Mouse (Mus musculus) liver, adult (tissue): ENCODE measurements at regions not wholly inside any gene's neighbourhood (a gene's known extent, or its start where the extent isn't known, plus 50 kb on each side); places are given as distances from the start of the nearest gene placed in this dataset.

Experiments used
- GATA4 ChIP-seq: IDR thresholded peaks from 2 replicates; pipeline ENCODE4 v1.6.1; 2014; ENCODE audit warnings: mild to moderate bottlenecking, low read length; ENCODE audit not compliant: insufficient replicate concordance

- TF ChIP-seq GATA4 = no peak
Measured at GRCm38 (mm10) chr3:58024750-58025392, 177.0 kb upstream of the Pfn2 start.

GRCm38 (mm10) chr3:58049618-58050017 is 201.7 kb upstream of the Pfn2 start:
- no peak for TF ChIP-seq GATA4

- TF ChIP-seq GATA4 = no peak
Measured at GRCm38 (mm10) chr3:58054726-58055125, 206.8 kb upstream of the Pfn2 start.

- TF ChIP-seq GATA4 = no peak
Measured at GRCm38 (mm10) chr3:58055181-58055580, 207.3 kb upstream of the Pfn2 start.

DNA sequence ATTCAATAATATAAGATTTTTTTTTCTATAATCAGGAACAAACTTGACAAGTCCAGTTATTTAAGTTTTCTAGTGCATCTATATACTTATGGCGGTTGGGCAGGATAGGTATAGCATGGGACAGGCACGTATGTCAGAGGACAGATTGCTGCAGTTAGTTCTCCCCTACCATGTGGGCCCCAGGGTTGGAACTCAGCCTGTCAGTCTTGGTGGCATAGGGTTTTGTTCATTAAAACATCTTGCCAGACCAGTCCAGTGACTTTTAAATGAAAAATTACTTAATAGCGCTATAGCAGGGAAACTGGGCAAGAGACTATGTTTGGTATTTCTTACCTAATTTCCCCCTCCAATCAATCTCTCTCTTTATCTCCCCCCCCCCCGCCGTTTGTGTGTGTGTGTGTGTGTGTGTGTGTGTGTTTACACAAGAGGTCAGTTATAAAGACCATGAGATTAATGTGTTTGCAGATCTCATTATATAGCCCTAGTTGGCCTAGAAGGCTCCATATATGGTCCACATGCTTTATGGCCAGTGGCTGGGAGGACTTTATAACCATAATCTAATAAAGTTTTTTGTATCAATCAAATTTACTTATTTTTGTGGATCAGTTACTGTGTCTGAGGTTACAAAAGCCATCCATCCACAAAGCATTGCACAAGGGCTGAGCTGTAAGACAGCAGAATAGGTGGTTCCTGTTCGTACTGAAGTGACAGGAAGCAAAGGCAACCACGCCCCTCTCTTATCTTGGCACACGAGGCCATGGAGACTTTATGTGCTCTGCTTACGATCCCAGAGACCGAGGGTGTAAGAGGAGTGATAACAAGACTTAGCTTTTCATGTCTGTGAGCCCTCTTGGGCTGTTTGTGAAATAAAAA is 208.5 kb upstream of the Pfn2 start:
- TF ChIP-seq GATA4 = no peak

DNA sequence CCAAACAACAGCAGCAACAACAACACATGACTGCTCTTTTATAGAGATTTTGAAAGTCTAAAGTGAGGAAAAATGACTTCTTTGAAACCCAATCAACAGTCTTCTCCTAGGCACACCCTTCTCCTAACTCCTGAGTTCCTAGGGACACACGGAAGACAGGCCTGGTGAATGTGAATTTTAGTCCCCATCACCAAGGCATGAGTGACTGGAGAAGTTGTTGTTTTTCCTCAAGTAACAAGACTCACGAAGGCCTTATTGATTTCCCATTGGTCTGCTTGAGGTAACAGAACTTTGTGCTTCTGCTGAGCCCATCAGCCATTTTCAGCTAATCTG is 209.2 kb upstream of the Pfn2 start:
- TF ChIP-seq GATA4 = no peak

DNA sequence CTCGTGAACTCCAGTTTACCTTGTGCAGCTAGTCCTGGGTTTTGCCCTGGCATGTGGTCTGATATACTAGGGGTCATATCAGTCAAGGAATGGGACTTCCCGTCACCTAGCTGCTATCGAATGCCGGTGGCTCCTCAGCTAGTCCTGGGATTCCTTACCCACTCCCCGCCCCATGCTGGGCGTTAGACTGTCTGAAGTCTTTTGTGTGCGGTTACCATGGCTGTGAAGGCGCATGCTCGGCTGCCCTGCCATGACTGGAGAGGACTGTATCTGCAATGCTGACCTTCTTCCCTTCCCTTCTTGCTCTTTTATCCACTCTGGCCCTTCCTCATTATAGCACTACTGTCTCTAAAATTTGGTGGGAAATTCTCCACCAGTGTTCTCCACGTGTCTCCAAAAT is 210.3 kb upstream of the Pfn2 start:
- no peak for TF ChIP-seq GATA4

DNA sequence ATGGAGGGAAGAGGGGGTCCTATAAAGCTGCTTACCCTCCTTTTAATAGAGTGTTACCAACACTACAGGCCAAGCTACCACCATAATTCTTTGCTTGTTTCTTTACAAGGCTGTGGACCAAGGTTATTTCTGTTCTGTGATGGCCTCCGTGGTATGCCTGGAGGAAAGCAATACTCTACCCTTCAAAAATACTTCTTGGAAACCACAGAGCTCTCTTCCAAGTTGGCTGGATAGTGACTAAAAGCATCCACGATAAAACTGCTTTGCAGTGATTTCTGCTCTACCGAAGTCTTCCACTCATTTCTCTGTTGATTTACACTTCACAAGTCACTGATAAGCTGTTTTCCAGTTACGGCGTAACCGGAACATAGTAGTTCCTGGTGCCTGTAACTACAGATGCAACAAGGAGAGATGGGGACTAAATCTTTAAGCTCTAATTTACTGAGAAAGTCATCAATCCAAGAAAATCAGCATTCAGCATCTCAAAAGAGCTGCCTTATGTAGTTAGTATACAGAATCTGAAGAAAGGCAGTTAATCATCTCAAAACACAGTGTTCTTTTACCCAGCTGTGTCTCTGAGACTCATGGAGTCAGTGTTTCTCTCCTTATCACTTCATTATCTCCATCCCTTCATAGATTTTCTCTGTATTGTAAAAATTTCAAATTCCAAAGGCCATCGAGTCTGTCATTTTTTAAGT is 216.1 kb upstream of the Pfn2 start:
- TF ChIP-seq GATA4 = no peak

- TF ChIP-seq GATA4 = no peak
Measured at GRCm38 (mm10) chr3:58071574-58071973, 223.7 kb upstream of the Pfn2 start.

DNA sequence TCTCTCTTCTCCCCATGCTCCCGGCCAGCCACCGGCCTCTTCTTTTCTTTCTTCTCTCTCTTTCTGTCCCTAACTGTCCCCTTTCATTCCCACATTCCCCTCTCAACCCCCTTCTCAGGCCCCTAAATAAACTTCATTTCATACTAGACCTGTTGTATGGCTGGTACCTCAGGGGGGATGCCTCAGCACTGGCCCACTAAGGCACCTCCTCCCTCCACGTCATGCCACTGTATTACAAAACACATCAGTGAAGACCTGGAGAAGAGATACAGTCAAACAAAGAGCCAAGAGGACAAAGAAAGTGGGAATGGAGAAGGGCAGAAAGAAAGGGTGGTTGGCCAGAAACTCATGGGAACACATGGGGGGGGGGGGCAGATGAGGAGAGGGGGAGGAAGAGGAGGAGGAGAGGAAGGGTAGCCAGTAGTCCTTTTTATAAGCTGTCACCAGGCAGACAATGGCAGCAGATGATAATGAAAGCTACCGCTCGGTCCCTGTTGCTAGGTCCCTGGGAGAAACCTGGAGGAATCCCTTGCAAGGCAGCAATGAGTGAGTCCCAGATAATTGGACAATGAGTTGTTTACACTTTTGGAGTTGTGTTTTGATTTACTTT is 224.5 kb upstream of the Pfn2 start:
- TF ChIP-seq GATA4 = no peak

GRCm38 (mm10) chr3:58089344-58090139 is 241.7 kb upstream of the Pfn2 start:
- TF ChIP-seq GATA4 = no peak

- TF ChIP-seq GATA4 = no peak
Measured at GRCm38 (mm10) chr3:58090396-58090795, 242.5 kb upstream of the Pfn2 start.

DNA sequence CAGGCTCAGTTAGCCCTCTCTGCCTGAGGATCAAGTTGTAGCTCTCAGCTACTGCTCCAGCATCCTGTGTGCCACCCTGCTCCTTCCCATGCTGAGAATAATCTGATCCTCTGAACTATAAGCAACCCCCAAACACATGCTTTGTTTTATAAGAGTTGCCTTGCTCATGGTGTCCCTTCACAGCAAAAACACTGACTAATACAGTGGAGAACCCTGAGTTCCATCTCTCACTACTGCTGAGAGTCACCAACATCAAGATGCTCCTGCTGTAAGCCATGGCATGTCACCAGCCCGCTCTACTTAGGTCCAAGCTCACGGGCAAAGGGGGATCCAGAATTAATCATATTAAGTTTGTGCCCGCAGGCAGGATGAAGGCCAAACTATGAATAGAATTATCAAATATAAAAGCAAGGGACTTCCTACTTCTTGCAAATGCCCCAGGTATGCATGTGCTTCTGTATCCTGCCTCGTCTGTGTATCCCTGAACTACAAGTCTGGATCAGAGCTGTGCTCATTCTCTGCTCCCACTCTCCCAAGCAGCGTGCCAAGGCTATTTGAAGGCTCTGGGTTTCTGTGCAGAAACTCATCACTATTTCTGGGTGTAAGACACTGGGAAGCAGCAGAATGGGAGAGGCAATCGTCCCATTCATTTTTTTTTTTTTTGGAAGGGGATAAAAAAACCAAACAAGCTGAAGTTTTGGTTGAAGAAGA is 243.7 kb upstream of the Pfn2 start:
- no peak for TF ChIP-seq GATA4

DNA sequence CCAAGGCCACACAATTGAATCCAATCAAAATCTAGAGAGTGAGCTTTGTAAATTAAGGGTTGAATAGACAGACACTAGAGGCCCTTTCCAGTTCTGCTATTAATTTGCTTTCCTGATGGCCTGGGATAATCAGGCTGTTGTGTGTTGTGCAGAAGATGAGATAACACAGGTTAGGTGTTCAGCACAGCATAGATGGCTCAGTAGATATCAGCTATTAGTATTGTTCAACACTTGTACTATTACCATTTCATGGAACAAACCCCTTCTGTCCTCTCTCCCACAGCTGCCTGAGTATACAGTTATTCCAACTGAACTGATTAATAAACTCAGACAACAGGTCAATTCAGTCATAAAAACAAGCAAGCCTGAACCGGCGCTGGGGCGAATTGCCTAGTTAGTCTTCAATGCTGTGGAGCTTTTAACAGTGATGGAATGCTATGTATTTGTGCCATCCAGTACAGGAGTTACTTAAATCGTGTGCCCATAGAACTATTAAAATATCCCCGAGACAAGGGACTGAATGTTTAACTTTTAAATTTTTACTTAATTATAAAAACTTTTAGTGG is 263.1 kb upstream of the Pfn2 start:
- no peak for TF ChIP-seq GATA4
